Mouse (Mus musculus): ENCODE results near the gene Scamp4. TPM values are rescaled to one million over a fixed set of nuclear protein-coding genes. Genes with fewer than 3 reads are reported as not detected.

Scamp4 gene
- 99.1 and 108 TPM in 2 replicates for polyA plus RNA-seq (2015; fragmentation: Nextera tagmentation; extraction: Ambion mirVana)

GRCm38 (mm10) chr10:80602698-80603325 lies at the start of gene Scamp4, which contains the start of gene Adat3:
Gene Scamp4 (plus strand): TSS chr10:80602872.
Gene Adat3 (plus strand): TSS chr10:80602880.
- H3K4me1 ChIP-seq, result peaks cover 28% of the 10 kb centered on the region
- no peaks in the 10 kb centered on the region for H3K27me3 ChIP-seq
- under 1% methylated on average over 54 of the region's 54 CpGs for WGBS
- H3K9me3 ChIP-seq (replicated peaks), result no peaks in the 10 kb centered on the region
- peak within 1 kb of the TSS; percentile 67 for H3K9ac ChIP-seq
- peak within 1 kb of the TSS; percentile 88 for H3K4me3 ChIP-seq (replicated peaks)
- peak within 1 kb of the TSS; percentile 76 for H3K4me2 ChIP-seq (replicated peaks)
- peaks cover 21% of the 10 kb centered on the region for H3K36me3 ChIP-seq
- ATAC-seq (ENCODE audit: insufficient number of reproducible peaks, low FRiP score, low TSS enrichment, low read depth), result peak; percentile 93
- peak within 1 kb of the TSS; percentile 91 for H3K27ac ChIP-seq (replicated peaks)

- 87% methylated on average over 8 of the region's 8 CpGs for WGBS
- ATAC-seq (ENCODE audit: insufficient number of reproducible peaks, low FRiP score, low TSS enrichment, low read depth), result no peak
- Histone ChIP-seq H3K9ac (no peak overlapping the region), H3K36me3 (peaks cover 24% of the 10 kb centered on the region), H3K4me1 (peaks cover 17% of the 10 kb centered on the region), H3K9me3 (replicated peaks) (no peaks in the 10 kb centered on the region), H3K4me2 (replicated peaks) (no peak overlapping the region), H3K27me3 (no peaks in the 10 kb centered on the region), H3K4me3 (replicated peaks) (no peak overlapping the region), H3K27ac (replicated peaks) (no peak overlapping the region)
These were observed 49.1 kb upstream of the Scamp4 start for GRCm38 (mm10) chr10:80553575-80553974.

- Histone ChIP-seq H3K9ac (no peak overlapping the region), H3K4me3 (replicated peaks) (no peak overlapping the region), H3K27ac (replicated peaks) (no peak overlapping the region), H3K36me3 (peaks cover 20% of the 10 kb centered on the region), H3K27me3 (no peaks in the 10 kb centered on the region), H3K9me3 (replicated peaks) (no peaks in the 10 kb centered on the region), H3K4me2 (replicated peaks) (no peak overlapping the region), H3K4me1 (peaks cover 21% of the 10 kb centered on the region)
- 85% methylated on average over 6 of the region's 6 CpGs for WGBS
- ATAC-seq (ENCODE audit: insufficient number of reproducible peaks, low FRiP score, low TSS enrichment, low read depth), result no peak
These were observed 48.7 kb upstream of the Scamp4 start for GRCm38 (mm10) chr10:80553997-80554396.

- 39% methylated on average over 5 of the region's 5 CpGs for WGBS
- H3K9ac ChIP-seq, result no peak overlapping the region
- no peaks in the 10 kb centered on the region for H3K9me3 ChIP-seq (replicated peaks)
- H3K27me3 ChIP-seq, result no peaks in the 10 kb centered on the region
- no peaks in the 10 kb centered on the region for H3K36me3 ChIP-seq
- H3K27ac ChIP-seq (replicated peaks), result no peak overlapping the region
- H3K4me3 ChIP-seq (replicated peaks), result no peak overlapping the region
- no peak for ATAC-seq (ENCODE audit: insufficient number of reproducible peaks, low FRiP score, low TSS enrichment, low read depth)
- H3K4me2 ChIP-seq (replicated peaks), result no peak overlapping the region
- peaks cover 44% of the 10 kb centered on the region for H3K4me1 ChIP-seq
These were observed 45.2 kb upstream of the Scamp4 start for GRCm38 (mm10) chr10:80557346-80557965.

GRCm38 (mm10) chr10:80559431-80559830 lies 43.2 kb upstream of the Scamp4 start:
- H3K4me1 ChIP-seq, result peaks cover 48% of the 10 kb centered on the region
- WGBS, result 96% methylated on average over 7 of the region's 7 CpGs
- no peak for ATAC-seq (ENCODE audit: insufficient number of reproducible peaks, low FRiP score, low TSS enrichment, low read depth)
- no peaks in the 10 kb centered on the region for H3K27me3 ChIP-seq
- H3K27ac ChIP-seq (replicated peaks), result no peak overlapping the region
- H3K4me2 ChIP-seq (replicated peaks), result no peak overlapping the region
- no peak overlapping the region for H3K4me3 ChIP-seq (replicated peaks)
- H3K9ac ChIP-seq, result no peak overlapping the region
- H3K36me3 ChIP-seq, result no peaks in the 10 kb centered on the region
- no peaks in the 10 kb centered on the region for H3K9me3 ChIP-seq (replicated peaks)

GRCm38 (mm10) chr10:80560621-80561020 lies 42.1 kb upstream of the Scamp4 start:
- Histone ChIP-seq H3K4me1 (peaks cover 48% of the 10 kb centered on the region), H3K9ac (peak overlapping the region; percentile 99), H3K27me3 (no peaks in the 10 kb centered on the region), H3K4me3 (replicated peaks) (peak overlapping the region; percentile 99), H3K4me2 (replicated peaks) (peak overlapping the region; percentile 81), H3K36me3 (0 out of 2 replicates have a peak, but pooled peaks cover under 1% of the 10 kb centered on the region), H3K9me3 (replicated peaks) (no peaks in the 10 kb centered on the region), H3K27ac (replicated peaks) (no peak overlapping the region)
- 1% methylated on average over 13 of the region's 13 CpGs for WGBS
- ATAC-seq (ENCODE audit: insufficient number of reproducible peaks, low FRiP score, low TSS enrichment, low read depth), result no peak

- H3K9me3 ChIP-seq (replicated peaks), result no peaks in the 10 kb centered on the region
- peak within 1 kb of the TSS; percentile 81 for H3K4me2 ChIP-seq (replicated peaks)
- 0 out of 2 replicates have a peak, but pooled peaks cover 4% of the 10 kb centered on the region for H3K36me3 ChIP-seq
- ATAC-seq (ENCODE audit: insufficient number of reproducible peaks, low FRiP score, low TSS enrichment, low read depth), result peak; percentile 90
- no peaks in the 10 kb centered on the region for H3K27me3 ChIP-seq
- H3K4me3 ChIP-seq (replicated peaks), result peak within 1 kb of the TSS; percentile 99
- peak within 1 kb of the TSS; percentile 95 for H3K27ac ChIP-seq (replicated peaks)
- under 1% methylated on average over 72 of the region's 72 CpGs for WGBS
- peaks cover 52% of the 10 kb centered on the region for H3K4me1 ChIP-seq
- H3K9ac ChIP-seq, result peak within 1 kb of the TSS; percentile 99
These were observed 41.3 kb upstream of the Scamp4 start, which contains the start of gene Rexo1 for GRCm38 (mm10) chr10:80561116-80561944. Gene Rexo1 (minus strand): TSS chr10:80561560.

- H3K27me3 ChIP-seq, result no peaks in the 10 kb centered on the region
- H3K36me3 ChIP-seq, result peaks cover 12% of the 10 kb centered on the region; the same call in 1 of the 2 replicates
- H3K9ac ChIP-seq, result no peak overlapping the region
- 22% methylated on average over 17 of the region's 17 CpGs for WGBS
- peak; percentile 58 for ATAC-seq (ENCODE audit: insufficient number of reproducible peaks, low FRiP score, low TSS enrichment, low read depth)
- no peak overlapping the region for H3K27ac ChIP-seq (replicated peaks)
- H3K4me1 ChIP-seq, result peaks cover 44% of the 10 kb centered on the region
- H3K4me2 ChIP-seq (replicated peaks), result no peak overlapping the region
- H3K4me3 ChIP-seq (replicated peaks), result no peak overlapping the region
- H3K9me3 ChIP-seq (replicated peaks), result no peaks in the 10 kb centered on the region
These were observed 36.1 kb upstream of the Scamp4 start for GRCm38 (mm10) chr10:80566375-80567092.

- Histone ChIP-seq H3K9ac (no peak overlapping the region), H3K4me1 (peaks cover 51% of the 10 kb centered on the region), H3K27ac (replicated peaks) (no peak overlapping the region), H3K4me3 (replicated peaks) (no peak overlapping the region), H3K27me3 (no peaks in the 10 kb centered on the region), H3K9me3 (replicated peaks) (no peaks in the 10 kb centered on the region), H3K4me2 (replicated peaks) (no peak overlapping the region), H3K36me3 (peaks cover 12% of the 10 kb centered on the region; the same call in 1 of the 2 replicates)
- ATAC-seq (ENCODE audit: insufficient number of reproducible peaks, low FRiP score, low TSS enrichment, low read depth), result no peak
- 95% methylated on average over 29 of the region's 29 CpGs for WGBS
These were observed 33.8 kb upstream of the Scamp4 start for GRCm38 (mm10) chr10:80568876-80569275.

- Histone ChIP-seq H3K4me2 (replicated peaks) (no peak overlapping the region), H3K4me3 (replicated peaks) (no peak overlapping the region), H3K27me3 (no peaks in the 10 kb centered on the region), H3K36me3 (peaks cover 12% of the 10 kb centered on the region; the same call in 1 of the 2 replicates), H3K27ac (replicated peaks) (no peak overlapping the region), H3K4me1 (peaks cover 58% of the 10 kb centered on the region), H3K9ac (no peak overlapping the region), H3K9me3 (replicated peaks) (no peaks in the 10 kb centered on the region)
- no peak for ATAC-seq (ENCODE audit: insufficient number of reproducible peaks, low FRiP score, low TSS enrichment, low read depth)
- WGBS, result 31% methylated on average over 10 of the region's 10 CpGs
These were observed 33.0 kb upstream of the Scamp4 start for GRCm38 (mm10) chr10:80569664-80570066.
